Mouse (Mus musculus): Measurements from ENCODE around the gene Tpgs1.
"Not testable (repeated sequence)": the region's sequence is repeated elsewhere in the genome, so short reads cannot be mapped to it uniquely, and the experiment has no call there.

The Tpgs1 gene

DNA sequence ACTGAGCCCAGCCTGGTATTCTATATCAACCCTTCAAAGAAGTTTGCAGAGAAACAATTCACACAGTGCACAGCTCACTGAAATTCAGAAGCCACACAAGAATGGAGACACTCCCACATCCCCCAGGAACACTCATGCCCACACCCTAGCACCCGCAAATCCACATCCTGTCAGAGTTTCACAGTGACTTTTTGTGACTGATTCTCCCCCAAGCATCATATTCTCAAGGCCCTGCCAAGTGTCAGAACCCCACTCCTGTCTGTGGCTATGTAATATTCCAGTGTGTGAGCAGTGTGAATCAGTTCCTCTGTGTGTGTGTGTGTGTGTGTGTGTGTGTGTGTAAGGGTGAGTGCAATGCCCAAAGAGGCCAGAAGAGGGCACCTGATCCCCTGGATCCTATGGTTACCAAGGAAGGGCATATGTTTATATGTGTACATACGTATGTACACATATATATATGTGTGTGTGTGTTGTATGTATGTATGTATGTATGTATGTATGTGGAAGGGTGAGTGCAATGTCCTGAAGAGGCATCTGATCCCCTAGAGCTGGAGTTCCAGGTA lies 22.9 kb downstream of the Tpgs1 start:
- peak; percentile 73 to 86 for DNase-seq (ENCODE audit: low spot score in 2 of 2)

- DNase-seq (ENCODE audit: low spot score in 2 of 2): no peak
Observed at GRCm38 (mm10) chr10:79693580-79694378, 24.6 kb downstream of the Tpgs1 start.

DNA sequence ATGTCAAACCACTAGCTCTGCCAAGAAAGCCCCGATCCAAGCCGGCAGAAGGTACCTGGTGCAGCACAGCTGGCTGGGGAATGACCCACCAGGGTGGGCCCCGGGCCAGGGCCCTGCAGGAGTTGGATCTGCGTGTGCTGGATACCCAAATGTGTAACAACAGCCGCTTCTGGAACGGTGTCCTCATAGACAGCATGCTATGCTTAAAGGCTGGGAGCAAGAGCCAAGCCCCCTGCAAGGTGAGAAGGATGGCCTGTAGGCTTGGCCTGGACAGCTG lies 25.1 kb downstream of the Tpgs1 start:
- no peak for DNase-seq (ENCODE audit: low spot score in 2 of 2)

GRCm38 (mm10) chr10:79695231-79696128 lies 26.3 kb downstream of the Tpgs1 start:
- DNase-seq (ENCODE audit: low spot score in 2 of 2): peak; percentile 58 to 74

DNA sequence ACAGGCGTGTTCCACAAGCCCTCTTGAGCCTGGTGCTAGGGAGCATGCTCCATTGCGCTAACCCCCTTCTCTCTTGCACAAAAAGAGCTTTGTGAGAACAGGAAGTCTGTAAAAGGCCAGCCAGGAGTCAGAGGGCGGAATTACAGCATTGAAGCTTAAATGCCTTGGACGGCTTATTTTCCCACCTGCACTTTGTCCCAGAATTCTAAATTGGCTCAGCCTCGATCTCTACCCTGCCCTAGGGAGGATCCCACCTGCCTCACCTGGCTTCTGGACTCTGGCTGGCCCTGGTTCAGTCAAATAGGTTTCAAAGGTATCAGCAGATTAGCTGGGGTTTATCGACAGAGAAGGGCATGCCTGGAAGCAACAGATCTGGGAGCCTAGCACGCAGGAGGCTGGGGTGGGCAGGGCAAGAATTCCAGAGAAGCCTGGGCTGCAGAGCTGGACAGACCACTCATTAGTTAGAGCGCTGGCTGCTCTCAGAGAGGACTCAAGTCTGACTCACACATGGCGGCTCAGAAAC lies 27.0 kb downstream of the Tpgs1 start:
- DNase-seq (ENCODE audit: low spot score in 2 of 2): no peak

DNA sequence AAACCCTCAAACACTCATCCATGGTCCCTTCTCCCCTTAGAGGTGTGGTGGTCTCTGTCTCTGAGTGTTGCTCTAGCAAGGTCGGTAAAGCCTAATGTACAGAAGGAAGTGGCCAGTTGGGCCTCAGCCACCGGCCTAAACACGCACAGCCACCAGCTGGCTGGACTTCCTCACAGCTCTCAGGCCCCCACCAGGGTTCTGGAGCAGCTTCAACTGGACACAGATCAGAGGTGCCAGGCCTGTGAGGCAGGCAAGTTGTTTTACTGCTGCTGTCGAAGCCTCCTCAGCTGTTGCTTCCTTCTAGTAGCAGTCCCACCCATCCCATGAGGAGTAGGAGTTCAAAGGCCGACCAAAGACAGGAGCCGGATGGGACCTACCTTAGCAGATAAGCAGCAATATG lies 28.7 kb downstream of the Tpgs1 start:
- no peak for DNase-seq (ENCODE audit: low spot score in 2 of 2)

GRCm38 (mm10) chr10:79698459-79698858 lies 29.3 kb downstream of the Tpgs1 start:
- no peak for DNase-seq (ENCODE audit: low spot score in 2 of 2)

- no peak for DNase-seq (ENCODE audit: low spot score in 2 of 2)
Observed at GRCm38 (mm10) chr10:79700676-79701075, 31.5 kb downstream of the Tpgs1 start.

DNA sequence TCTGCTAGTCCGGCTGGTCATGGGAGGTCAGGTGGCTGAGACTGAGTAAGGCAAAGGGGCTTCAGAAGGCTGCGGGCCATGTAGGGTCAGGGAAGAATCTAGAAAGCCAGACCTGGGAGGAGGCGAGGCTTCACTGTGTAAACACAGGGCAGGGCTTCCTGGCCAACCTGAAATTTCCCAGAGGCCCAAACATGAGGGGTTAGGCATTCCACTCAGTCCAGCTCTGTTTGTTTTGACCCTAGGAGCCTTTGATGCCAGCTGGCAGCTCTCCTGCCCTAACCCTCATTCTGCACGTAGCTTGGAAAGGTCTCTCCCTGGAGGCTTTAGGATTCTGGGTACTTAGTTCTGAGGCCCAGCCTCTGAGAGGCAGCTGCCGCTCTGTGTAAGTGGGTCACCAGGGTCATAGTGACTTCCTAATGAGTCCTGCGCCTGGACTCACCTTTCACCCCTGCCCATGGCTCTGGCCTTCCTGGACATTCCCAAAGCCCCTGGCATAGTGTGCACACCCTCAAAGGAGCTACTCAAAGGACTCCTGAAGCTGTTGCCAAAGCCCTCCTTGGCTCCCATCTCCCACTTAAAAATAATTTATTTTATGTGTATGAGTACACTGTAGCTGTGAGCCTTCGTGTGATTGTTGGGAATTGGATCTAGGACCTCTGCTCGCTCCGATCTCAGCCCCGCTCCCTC lies 32.4 kb downstream of the Tpgs1 start:
- no peak for DNase-seq (ENCODE audit: low spot score in 2 of 2)

- DNase-seq (ENCODE audit: low spot score in 2 of 2): not testable (repeated sequence)
Observed at GRCm38 (mm10) chr10:79702970-79703369, 33.8 kb downstream of the Tpgs1 start.

DNA sequence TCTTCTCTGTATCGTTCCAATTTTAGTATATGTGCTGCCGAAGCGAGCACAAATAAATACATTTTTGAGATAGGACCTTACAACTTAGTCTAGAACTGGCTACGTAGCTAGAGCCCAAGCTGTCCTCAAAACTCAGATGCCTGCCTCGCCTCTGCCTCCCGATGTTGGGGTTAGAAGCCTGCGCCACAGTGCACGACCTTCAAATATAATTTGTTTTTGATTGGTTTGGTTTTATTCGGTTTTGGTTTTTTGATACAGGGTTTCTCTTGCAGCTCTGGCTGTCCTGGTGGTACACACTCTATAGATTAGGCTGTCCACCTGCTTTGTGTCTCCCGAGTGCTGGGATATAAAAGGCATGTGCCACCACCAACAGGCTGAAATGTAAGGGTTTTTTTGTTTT lies 34.4 kb downstream of the Tpgs1 start:
- no peak for DNase-seq (ENCODE audit: low spot score in 2 of 2)

GRCm38 (mm10) chr10:79704065-79704969 lies 35.1 kb downstream of the Tpgs1 start, which contains the start of gene Bsg:
Gene Bsg (plus strand): TSS chr10:79704491.
- peak; percentile 96 to 97 for DNase-seq (ENCODE audit: low spot score in 2 of 2)

- DNase-seq (ENCODE audit: low spot score in 2 of 2): no peak
Observed at GRCm38 (mm10) chr10:79704970-79705360, 35.8 kb downstream of the Tpgs1 start.

DNA sequence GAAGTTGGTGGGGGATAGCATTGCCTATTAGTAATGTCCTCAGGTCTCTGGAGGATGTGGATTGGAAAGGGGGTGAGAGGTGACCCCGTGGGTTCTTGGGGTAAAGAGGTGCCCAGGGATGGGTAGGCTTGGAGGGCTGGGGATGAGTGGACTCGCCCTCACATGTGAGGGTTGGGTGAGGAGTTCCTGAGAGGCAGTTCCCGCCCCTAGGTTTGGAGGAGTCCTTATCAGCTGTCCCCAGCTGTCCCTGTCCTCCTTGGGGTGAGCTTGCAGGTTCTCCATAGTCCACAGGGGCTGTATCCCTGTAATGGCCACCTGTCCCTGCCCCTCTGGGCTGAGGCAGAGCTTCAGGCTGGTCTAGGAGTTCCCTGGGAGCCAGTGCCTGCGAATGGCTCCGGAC lies 36.8 kb downstream of the Tpgs1 start:
- DNase-seq (ENCODE audit: low spot score in 2 of 2): no peak

- DNase-seq (ENCODE audit: low spot score in 2 of 2): no peak
Observed at GRCm38 (mm10) chr10:79706406-79707094, 37.4 kb downstream of the Tpgs1 start.

- no peak for DNase-seq (ENCODE audit: low spot score in 2 of 2)
Observed at GRCm38 (mm10) chr10:79707162-79707561, 38.0 kb downstream of the Tpgs1 start.

DNA sequence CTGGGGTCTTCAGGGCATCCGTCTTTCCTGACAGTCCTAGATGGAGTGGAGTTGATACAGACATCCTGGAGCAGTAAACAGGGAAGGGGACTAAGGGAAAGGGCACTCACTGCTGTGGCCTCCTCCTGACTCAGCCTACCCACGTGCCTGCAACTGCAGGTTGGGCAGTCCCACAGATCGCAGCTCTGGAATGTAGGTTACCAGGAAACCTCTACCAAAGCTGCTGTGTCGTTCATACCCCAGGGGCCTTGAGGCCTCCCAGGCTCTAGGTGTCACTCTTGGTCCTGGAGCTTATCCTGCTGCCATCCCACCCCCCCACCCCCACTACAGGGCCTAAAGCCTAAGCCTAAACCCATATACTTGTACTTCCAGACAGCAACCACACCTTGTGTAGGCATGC lies 38.6 kb downstream of the Tpgs1 start:
- DNase-seq (ENCODE audit: low spot score in 2 of 2): no peak

GRCm38 (mm10) chr10:79708668-79709067 lies 39.5 kb downstream of the Tpgs1 start:
- DNase-seq (ENCODE audit: low spot score in 2 of 2): no peak

- no peak for DNase-seq (ENCODE audit: low spot score in 2 of 2)
Observed at GRCm38 (mm10) chr10:79709307-79709706, 40.1 kb downstream of the Tpgs1 start.

DNA sequence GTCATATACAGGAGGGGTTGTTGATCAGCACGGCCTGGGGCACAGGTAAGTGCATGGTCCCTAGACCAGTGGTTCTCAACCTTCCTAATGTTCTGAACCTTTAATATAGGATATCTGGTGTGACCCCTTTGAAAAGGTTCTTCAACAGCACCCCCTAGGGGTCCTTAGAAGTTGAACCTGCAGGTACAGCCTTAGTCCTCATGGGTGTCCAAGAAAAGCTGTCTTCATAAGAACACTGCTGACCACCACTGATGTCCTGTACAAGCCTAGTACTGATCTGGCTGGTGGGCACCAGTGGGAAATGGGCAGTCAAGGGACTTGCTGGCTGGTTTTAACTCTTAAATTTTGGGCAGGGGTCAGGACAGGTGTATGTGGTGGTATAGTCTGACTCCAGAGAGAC lies 42.9 kb downstream of the Tpgs1 start:
- peak in 1 of 2 experiments; percentile 26 for DNase-seq (ENCODE audit: low spot score in 2 of 2)
